Mouse (Mus musculus): ENCODE measurements around the gene Calcb. TPM values are rescaled to one million over a fixed set of nuclear protein-coding genes. Genes with fewer than 3 reads are reported as not detected.
"Not testable (repeated sequence)": the region's sequence is repeated elsewhere in the genome, so short reads cannot be mapped to it uniquely, and the experiment has no call there.

Calcb gene
- polyA plus RNA-seq (2017; shearing (Covaris generic)), result not detected

DNA sequence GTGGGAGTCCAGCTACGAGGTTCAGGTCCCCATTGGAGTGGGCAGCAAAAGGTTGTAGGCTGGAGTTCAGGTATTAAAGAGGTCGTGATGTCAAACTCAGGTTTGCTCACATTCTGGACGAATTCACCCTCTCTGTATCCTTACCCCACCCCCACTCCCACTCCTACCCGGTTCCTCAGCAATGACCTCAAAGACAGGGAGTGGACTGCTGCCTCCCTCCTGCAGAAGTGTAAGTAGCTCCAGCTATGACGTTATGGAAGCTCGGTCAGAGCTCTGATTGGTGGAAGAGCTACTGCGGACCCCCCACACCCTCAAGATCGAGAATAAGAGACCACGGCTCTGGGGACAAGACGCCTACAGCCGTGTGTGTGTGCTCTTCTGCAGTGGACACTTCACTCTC lies at the start of gene Calcb:
TSS of gene Calcb (plus strand) at position 344 of the 400 bp plus-strand sequence.
- ATAC-seq, result no peak

- no peak for ATAC-seq
Observed at GRCm38 (mm10) chr7:114671405-114671804, 47.0 kb upstream of the Calcb start.

- ATAC-seq, result peak; percentile 43
Observed at GRCm38 (mm10) chr7:114672697-114673096, 45.7 kb upstream of the Calcb start.

GRCm38 (mm10) chr7:114692339-114692738 lies 26.1 kb upstream of the Calcb start:
- ATAC-seq, result no peak

DNA sequence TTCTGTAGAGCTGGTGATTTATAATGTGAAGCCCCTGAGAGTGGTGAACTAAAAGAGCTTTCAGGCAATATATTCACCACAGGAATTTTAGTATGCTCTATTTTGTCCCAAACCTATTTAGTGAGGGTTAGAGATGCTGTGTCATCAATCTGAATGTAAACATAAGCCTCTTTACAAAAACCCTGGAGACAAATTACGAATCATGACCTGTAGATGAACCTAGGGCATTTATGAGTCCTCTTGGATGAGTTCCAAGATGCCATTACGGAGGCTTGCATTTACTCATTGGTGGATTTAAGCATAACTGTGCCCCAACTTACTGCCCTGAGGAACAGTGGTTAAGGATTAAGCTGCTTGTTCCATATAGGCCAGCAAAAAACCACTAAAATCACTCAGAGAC lies 17.6 kb upstream of the Calcb start:
- ATAC-seq, result no peak

- no peak for ATAC-seq
Observed at GRCm38 (mm10) chr7:114706716-114707115, 11.7 kb upstream of the Calcb start.

GRCm38 (mm10) chr7:114707398-114707797 lies 11.0 kb upstream of the Calcb start:
- ATAC-seq, result no peak

DNA sequence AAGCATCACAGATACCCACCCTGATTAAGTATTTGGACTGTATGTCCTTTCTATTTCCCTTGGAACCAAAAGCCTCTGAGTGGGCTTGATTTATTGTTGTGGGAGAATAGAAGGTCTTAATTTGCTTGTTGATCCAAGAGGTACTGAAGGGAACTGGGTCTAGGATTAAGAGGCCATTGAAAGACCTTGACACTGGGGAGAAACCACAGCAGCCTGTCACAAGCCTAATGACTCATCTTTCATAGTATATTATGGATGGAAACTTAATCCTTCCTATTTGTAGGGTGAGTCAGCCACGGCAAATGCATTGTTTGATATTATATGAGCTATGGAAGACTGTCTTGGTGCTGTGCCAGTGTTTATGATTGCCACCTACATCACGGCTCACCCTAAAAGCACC lies 8.0 kb upstream of the Calcb start:
- ATAC-seq, result no peak

DNA sequence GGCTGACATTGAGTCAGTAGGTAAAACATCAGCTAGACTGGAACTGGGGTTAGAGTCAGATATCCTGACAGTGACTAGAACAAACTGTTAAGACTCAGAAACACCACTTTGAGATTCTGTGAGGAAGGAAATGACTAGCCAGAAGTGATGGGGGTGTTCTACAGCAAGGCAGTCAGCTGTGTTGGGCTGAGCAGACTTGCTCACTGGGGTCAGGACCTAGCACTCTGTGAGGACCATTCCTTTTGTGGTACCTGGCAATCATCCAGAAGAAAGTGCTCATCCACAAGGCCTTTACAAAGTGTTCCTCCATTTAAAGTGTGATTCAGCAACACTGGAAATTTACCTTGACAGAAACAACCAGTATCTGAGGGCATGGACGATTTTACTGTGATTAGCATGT lies 5.9 kb upstream of the Calcb start:
- ATAC-seq, result no peak

- peak; percentile 23 for ATAC-seq
Observed at GRCm38 (mm10) chr7:114719381-114720131, 1.1 kb downstream of the Calcb start.

GRCm38 (mm10) chr7:114729696-114730095 lies 11.3 kb downstream of the Calcb start:
- peak; percentile 28 for ATAC-seq

DNA sequence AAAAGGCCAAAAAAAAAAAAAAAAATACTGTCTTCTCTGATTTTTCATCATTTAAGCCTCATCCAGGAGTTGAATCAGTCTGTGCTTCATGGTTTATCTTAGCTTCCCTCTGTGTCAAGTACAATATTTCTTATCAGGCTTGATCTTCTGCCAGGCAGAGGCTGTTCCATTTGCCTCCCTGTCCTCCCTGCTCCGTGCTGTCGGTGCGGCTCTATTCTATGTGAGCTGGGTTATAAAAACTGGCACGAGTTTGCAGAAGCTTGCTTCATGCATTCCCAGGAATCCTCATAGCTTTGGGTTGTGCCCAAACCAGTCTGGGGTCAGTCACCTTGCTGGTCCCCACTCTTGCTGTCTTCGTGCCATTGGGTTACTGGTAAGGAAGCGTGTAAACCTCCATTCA lies 12.7 kb downstream of the Calcb start:
- ATAC-seq, result no peak

DNA sequence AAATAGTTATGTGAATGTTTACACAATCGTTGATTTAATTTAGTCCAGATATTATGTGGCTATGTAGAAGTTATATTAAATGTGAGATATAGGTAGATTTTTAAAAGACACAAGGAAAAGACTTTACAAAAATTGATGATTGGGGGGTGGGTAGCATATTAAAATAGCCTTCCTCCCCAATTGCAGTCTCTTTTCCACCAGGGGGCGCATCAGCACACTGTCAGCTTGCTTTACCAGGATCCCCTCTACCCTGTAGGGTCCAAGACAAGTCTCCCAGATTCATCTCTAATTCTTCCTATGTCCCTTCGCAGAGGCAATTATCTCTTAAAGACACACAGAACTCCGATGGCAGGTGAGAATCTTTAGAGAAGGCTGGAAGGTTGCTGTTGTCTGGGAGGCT lies 13.3 kb downstream of the Calcb start:
- not testable (repeated sequence) for ATAC-seq

DNA sequence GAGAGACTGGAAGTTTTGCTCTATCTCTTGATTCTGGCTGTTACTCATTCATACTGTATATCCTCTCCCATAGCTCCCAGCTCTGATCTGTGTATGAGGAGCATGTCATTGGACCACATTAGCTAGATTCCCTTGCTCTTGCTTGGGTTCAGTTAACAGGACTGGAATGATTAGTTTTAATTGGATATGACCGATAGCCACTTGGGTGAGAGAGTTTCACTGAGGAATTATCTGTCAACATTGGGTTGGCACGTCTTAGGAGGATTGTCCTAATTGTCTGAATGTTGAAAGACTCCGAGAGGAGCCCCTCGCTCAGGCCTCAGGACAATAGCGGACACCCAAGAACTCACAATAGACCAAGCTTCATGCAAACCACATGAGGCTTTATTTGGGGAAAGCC lies 17.8 kb downstream of the Calcb start:
- no peak for ATAC-seq

DNA sequence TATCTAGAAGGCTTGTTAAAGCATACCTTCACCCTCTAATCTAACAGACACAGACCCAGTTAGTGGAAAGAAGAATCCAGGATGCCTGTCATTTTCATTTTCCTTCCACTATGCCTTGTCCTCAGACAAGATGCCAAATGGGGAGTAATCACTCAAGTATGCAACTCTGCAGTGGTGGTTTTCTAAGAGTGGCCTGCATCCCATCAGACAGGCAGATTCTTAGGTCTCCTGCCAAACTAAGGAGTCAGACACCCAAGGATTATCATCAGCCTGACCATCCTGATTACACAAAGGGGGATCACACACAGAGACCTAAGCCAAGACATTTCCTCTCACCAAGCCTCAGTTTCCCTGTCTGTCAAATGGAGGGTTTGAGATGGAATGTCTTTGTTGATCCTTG lies 19.7 kb downstream of the Calcb start:
- ATAC-seq, result no peak

DNA sequence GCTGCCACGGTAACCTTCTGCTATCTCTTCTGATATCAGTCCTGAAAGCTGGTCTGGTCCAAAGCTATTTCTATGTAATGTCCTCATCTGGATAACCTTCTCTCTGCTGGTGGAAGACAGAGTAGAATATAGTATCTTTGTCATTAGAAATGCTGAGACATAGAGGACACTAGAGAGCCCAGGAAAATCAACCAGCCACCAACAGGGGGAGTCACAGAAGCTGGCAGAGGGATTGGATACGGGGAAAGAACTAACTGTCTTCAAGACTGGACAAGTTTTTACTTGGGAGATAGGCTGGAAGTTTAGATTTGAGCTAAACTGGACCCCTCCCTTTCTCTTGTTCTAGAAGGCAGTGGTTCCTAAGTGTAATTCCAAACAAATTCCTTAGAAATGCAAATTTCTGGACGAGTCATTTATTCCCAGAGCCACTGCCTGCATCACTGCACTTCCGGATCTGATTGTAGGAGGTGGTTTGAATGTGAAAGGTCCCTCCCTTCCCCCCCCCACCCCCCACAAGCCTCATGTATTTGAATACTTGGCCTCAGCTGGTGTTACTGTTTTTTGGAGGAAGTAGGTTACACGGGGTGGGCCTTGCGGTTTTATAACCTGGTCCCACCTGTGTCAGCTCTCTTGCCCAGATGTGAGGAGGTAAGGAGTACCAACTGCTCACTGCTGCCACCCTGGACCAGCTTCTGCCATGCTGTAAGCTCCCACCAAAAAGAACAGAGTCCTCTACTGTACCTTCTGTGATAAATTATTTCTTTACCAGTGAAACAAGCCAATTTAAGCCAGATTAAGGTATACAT lies 22.1 kb downstream of the Calcb start:
- ATAC-seq, result no peak

DNA sequence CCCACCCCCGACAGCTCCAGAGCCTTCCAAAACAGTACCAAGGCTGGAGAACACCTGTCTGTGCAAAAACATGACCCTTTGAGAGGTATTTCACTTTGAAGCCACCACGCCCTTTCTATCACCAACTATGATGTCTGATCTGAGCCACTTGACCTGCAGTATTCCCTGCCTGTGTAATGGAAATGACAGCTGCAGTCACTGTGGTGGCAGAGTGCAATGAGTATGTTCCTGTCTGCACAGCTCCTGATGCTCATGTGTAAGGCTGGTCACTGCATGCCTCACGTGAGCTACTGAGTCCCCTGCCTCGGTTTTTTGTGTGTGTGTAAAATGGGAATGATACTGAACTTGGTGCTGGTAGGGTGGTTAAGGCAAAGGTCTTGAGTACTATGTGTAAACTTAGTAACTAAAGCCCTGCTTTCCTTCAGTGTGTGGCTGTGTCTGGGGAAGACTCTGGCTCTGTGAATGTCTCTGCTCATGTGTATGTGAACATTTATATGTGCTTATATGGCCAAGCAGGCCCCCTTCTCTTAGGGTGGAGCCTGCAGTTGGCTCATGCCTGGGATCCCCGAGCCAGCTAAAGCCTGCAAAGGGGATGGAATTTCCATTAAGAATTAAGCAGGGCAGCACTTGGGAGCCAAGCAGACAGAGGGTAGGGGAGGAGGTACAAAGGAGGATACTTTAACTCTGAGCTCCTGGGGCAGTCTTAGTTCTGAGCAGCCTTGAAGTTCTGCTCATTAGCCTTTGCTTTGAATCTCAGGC lies 24.8 kb downstream of the Calcb start, which contains the start of gene Insc:
TSS of gene Insc (plus strand) at position 673 of the 759 bp plus-strand sequence.
- ATAC-seq, result no peak

- no peak for ATAC-seq
Observed at GRCm38 (mm10) chr7:114744639-114745245, 26.3 kb downstream of the Calcb start.

GRCm38 (mm10) chr7:114745481-114746271 lies 27.2 kb downstream of the Calcb start:
- ATAC-seq, result no peak

DNA sequence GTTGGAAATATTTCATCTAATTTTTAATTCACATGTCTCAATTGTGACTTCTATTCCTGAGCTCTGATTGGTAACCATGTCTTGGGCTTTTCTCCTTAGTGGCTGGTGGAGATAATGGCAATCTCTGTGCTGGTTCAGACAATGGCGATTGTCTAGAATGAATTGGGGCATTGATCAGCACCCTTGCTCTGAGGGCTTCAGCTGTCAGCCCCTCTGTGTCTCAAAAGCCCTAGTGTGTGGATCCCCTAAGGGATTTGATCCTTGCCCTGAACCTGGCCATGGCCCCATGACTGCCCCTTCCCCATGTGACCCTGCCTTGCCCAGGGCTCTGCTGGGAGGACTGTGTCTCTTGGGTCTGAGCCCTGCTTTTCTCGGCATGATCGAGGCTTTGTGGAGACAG lies 29.2 kb downstream of the Calcb start:
- no peak for ATAC-seq

DNA sequence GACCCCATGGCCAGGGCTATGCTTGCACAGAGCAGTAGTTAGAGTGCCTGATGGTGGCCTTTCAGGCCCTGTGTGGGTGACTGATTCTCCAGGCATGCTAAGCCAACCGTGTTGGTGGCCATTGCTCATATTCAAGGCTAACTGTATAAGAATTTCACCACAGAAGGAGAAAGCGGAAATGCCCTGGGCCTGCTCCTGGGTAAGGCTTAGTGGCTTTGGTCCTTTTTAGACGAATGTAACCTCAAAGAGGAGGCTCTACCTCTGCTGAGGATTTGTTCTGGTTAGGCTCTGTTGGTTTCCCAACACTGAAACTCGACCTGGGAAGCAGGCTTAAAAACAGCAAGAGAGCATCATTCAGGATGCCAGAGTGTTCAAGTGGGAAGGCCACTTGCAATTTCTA lies 29.8 kb downstream of the Calcb start:
- no peak for ATAC-seq

GRCm38 (mm10) chr7:114753471-114753870 lies 35.0 kb downstream of the Calcb start:
- no peak for ATAC-seq

Measured in activated CD4-positive, CD25-positive, alpha-beta regulatory T cell, adult 4 months (primary cell).